Mouse (Mus musculus): ENCODE data around the gene Tyw1.

- TF ChIP-seq POLR2A (IDR thresholded peaks at IDR 0.05; ENCODE audit: borderline replicate concordance, low read depth, low read length), result no peak
- TF ChIP-seq CTCF (IDR thresholded peaks at IDR 0.05; ENCODE audit: low read depth, low read length), result no peak
Observed at GRCm38 (mm10) chr5:130340656-130341055, 85.2 kb downstream of the Tyw1 start.
